Mouse (Mus musculus): ENCODE measurements at regions not wholly inside any gene's neighbourhood (a gene's known extent, or its start where the extent isn't known, plus 50 kb on each side); places are given as distances from the start of the nearest gene placed in this dataset.

DNA sequence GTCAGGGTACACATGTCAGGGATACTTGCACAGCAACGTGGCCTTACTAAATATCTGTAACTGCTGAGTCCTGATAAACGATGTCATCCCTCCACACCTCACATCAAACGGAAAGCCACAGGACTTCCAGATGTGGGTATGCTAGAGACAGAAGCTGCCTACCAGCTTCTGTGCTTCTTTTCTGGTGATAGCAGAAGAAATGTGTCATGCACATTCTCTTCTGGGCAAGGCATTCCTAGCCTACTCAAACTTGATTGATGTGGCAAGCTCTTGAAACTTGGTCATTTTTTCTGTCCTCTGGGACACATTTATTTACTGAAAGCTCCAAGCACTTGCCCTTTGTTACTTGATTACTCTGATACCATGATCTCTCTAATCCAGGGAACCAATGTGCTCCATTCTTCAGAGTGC, 282.8 kb upstream of the Gm9747 start:
- no peak for DNase-seq

DNA sequence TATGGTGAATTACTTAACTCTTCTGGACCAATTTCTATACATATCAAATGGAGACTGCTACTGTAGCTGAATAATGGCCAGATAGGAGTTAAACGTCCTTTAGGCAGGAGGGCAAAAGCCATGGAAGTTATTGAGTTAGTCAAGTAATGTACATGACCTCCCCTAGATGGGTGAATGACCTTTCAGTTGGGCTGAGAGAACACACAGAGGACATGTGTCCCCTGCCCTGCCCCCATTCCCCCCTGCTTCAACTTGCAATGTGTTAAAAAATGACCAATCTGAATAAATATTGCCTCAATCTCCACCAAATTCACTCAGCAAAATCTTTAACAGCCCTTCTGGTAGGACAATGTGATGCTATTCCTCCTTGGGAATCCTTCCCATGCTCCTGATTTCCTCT, 282.1 kb upstream of the Gm9747 start:
- no peak for DNase-seq

DNA sequence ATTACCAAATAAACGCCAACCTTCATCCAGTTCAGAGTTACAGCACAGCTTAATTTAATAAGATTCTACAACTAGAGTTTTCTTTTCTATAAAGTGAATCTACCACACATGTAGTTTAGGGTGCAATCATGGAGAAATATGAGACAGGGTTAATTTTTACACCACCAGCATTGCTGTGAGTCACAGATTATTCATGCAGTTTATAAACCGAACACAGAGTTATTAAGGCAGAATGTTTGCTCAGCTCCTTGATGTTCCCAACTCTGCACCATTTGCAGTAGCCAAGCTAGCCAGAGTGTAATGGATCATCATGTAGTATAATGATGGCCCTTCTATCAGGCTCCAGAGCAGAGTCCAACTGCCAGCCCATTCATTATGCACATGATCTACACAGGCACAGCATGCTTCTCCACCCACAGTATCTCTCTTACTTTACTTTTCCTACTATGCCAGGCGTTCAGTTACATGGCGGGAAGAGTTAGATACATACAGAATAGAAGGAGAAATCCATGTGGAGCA, 281.4 kb upstream of the Gm9747 start:
- DNase-seq, result no peak

DNA sequence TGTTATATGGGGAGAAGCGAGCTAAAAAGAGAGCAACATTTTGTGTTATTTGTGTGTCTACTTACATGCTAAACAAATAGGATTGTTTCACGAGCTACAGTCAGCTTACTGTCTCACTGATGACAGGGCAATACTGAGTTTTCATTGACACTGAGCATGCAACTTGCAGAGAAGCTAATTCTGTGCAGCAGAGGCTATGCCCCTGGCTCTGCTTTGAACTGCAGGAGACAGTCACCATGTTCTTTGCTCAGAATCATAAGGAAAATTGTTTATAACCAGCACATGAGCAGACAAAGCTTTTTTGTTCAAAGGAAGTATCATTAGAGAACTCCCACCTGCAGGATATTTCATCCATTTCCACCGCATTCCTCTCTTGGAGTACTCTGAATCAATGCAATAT, 280.8 kb upstream of the Gm9747 start:
- DNase-seq, result no peak

DNA sequence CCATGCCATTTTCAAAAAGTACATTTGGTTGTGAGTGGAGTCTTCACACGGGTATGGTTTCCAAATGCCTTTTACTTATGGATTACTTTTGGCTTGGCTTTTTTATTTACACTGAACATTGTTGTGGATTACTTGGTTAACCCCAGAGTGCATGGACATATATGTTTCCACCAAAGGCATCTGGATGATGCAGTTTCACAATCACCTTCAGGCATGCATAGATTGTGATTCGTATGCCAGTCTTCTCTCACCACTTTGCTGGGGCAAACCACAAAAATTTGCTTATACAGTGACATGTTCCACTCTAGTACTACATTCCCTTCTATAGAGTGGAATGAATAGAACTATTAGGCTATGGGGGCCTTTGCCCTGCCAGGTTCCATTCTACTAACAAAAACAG, 278.4 kb upstream of the Gm9747 start:
- DNase-seq, result no peak

DNA sequence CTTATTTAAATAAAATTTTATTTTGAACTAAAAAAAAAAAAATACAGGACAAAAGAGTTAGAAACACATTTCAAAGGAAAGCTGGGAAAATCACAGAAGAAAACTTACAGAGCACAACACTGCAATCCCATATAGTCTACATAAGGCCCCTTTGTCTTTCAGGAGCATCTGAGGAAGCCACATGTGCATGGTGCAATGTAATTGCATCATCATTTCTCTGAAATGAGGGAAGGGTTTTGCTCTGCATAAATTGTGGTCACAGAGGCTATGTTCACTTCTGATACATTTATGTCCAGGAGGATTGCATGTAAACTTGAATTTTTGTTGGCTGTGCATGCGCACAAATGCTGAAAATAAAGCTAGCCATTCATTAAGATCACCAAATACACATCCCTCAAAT, 265.9 kb upstream of the Gm9747 start:
- no peak for DNase-seq

DNA sequence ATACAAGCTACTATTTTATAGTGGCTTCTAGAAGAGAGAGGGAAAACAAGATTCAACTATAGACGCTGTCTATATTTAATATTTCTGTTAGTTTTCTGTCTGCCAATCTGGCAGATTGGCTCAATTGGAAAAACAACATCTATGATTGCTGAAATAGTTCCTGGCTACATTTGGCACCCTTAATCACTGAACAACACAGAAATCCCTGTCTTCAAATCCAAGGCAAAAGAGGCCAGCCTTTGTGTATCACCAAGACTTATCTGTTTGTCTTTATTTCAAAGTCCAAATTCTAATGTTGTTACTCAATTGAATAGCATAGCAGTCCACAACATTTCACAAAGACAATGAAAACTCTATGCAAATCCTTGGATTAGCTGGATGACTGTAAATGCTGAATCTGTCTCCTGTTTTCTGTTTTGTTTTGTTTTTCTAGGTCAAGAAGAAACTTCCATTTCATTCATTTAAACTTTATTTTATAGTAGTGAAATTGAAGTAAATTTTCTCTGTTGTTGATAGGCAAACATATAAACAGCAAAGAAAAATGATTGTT, 265.1 kb upstream of the Gm9747 start:
- no peak for DNase-seq

DNA sequence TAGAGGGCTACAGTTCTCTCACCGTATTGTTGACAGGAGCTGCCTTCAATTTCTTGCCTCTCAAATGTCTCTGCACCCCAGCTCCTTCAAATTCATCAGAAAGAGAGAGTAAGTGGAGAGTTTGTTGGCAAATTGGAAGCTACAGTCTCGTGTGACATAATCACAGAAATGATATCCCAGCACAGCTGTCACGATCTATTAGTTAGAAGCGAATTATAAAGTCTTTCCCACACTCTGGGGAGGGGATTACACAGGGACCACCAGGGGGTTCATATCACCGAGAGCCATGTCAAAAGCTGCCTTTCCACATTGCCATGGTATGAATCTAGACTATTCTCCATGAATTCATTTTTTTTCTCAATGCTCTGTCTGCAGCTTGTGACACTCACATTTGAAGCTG, 260.3 kb upstream of the Gm9747 start:
- no peak for DNase-seq

DNA sequence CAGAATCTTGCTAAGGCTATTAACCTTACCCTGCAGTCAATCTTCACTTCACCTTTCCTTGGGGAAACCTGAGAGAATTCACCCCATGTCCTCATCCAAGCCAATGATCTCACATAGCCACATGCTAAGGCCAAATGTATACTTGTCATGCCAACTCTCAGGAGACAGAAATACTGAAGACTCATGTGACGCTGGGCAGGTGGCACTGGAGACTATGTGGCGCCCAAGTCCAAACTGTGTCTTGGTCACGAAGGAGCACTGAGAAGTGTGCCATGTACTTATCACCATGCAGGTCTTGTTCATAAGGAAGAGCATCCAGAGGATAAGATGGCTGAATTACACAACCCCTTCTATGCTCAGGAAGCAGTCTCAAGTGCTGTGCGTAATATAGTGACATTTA, 259.4 kb upstream of the Gm9747 start:
- no peak for DNase-seq

DNA sequence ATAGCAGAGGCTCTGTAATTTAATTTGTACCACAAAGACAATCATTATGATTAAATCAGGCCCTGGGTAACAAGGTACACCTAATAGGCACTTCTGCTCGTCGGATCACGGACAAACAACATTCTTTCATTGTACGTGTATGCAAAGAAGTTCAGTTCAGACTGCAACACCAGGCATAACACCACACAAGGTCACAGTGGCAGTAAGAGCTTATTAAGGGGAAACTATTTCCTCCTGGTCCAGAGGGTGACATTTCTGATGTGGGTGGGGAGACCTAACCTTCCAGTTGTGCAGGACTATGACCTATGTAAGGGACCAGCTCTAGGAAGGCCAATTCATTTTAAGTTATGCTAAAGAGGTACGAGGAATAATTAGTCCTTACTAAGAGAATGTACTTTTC, 225.0 kb upstream of the Gm9747 start:
- DNase-seq, result no peak

DNA sequence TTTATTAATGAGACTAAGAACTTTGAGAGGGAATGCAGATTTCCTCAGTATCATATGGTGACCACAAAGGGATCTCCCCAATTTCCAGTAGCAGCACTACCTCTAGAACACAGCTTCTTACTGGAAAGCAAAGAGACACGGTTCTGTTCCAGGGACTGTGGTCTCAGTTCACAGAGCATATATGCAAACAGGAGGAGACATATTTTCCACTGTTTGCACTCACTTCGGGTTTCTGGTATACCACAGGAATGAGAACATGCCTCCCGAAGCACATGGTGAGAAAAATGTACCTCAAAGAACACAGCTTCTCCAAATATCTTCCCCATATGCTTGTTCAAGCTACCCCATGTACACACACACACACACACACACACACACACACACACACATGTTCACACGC, 224.1 kb upstream of the Gm9747 start:
- no peak for DNase-seq

DNA sequence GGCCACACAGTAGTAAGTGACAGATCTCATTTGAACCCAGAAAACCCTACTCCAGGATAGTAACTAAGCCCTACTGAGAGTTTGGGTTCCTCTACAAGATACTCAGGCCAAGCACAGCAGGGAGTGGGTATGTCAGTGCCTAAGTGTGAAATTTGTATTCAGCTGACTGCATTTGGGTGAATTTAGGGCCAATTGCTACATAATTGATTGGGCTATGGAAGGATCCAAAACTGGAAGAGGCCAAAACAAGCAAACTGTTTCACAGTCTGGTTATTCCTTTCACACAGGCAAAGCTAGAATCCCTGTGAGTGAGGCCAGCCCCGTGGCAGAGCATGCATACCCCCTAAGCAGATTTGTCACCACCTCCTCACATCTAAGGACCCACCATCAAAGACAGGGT, 221.9 kb upstream of the Gm9747 start:
- DNase-seq, result no peak

DNA sequence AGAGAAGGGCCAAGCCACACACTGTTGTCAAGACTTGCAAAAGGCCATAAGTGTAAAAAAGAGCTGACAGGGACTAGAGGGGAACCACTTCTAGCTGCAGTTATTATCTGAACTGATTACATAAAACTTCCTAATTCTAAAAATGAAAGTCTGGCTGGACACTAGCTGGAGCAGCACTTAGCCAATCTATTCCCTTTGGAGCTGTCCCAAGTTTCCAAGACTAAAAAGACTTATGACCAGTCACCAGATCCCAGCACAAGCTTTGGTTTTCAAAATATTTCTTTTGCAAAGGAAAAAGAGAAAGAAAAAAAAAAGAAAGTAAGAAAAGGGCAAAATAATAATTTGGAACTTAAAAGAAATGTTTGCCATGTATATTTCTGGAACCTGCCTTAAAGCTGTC, 217.6 kb upstream of the Gm9747 start:
- no peak for DNase-seq

DNA sequence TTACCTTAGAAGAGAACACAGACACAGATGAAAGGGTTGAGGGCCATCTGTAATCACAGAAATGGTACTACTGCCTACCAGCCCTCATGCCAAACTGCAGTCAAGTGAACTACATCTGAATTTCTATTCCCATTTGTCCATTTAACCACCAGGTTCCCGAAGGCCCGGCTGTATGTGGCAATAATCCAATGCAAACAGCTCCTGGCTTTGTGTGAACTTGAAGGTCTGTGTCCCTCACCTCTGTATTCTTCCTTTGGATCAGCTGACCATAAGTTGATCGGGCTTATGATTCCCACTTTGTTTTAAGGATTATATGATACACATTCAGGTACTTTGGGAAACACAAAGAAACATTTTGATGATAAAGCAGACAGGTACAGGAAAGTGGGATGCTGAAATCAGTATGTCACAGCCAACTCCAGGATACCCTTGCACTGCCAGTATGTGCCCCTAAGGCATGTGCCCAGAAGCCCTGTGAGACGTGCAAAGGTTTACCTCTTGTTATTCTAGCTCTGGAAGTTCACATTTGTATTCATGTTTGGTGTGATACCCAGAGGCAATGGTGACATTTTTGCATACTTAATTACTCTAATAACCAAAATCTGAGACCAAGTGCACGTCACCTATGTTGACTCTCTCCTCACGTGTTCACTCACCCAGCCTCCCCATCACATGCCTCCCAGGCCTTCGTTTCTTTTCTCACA, 214.1 kb upstream of the Gm9747 start:
- no peak for DNase-seq

DNA sequence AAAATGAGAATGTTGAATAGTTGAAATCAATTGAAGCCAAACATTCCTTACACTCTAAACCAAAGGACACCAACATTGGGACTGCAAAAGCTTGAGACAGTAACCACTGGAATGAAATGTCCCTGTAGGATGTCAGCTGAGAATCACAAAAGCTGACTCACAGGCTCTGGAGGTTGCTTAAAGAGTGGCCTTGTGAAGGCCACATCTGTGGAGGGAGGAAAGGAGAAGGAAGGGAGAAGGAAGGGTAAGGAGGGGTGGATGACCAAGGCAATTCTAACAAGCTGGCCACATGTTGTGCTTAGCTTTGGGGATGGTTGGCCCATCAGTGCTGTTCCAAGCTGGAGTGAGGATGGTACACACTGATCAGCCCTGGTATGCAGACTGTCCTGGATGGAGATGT, 205.2 kb upstream of the Gm9747 start:
- DNase-seq, result no peak

DNA sequence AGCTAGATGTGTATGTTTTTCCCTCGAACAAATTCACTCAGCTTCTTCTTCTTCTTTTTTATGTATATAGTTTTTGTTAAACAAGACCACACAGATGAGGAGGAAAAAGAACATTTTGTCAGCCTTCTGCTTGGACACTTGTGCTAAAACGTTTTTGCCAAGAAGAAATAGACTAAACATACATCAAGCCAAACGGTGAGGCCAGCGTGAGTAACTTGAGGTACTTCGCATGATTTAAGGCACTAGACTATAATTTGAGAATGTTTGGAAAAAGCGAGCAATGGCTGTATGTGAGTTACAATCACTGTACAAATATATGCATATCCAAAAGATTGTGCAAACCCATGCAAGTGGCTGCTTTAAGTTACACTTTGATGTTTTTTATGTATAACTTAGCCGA, 201.8 kb upstream of the Gm9747 start:
- DNase-seq, result no peak

DNA sequence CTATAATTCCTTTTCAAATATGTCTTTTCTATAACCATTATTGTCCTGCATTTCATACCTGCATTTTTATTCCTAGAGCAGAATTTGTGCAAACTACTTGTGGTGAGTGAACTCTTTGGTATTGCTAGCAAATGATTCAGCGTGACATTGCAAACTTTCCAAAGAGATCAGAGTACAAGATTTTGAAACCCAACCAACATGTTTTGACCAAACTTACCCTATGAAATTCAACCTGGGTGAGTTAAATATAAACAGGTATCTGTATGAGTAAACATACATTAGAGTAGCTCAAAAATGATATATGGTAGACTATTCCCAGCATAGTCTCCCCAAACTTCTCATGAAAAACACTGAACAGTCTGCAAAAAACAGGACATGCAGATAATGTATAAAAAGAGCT, 200.5 kb upstream of the Gm9747 start:
- DNase-seq, result no peak

DNA sequence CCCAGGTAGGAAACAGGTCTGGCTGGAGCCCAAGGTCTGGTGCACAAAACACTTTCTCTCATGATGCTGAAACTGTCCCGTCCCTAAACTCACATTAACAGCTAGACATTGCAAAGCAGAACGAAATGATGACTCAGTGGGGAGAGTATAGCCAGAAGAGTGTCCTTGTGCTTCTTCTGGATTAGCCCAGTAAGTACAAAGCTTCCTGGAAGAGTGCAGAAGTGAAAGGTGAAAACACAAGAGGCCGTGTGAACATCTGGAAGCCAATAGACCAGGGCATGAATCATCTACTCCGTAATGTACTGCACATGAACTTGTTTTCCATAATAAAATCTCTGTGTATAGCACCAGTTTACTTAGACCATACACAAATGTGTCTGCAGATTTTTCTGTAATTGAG, 194.7 kb upstream of the Gm9747 start:
- DNase-seq, result no peak

DNA sequence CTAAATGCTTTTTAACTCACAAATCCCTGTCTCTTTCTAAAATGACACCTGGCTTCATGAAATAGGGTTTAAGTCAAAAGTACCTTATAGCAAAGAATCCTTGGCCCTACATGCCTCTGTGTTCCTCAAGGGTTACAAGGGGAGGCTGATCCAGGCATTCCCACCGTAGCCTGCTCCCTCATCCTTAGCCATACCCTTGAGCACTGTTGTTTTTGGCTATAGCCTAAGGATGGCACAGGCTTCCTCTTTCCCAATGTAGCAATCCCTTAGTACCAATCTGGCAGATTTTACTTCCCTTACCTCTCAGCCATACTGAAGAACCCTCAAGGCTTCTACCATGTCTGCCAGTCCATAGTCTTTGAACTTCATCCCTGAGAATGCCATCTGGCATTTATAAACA, 194.2 kb upstream of the Gm9747 start:
- DNase-seq, result no peak

DNA sequence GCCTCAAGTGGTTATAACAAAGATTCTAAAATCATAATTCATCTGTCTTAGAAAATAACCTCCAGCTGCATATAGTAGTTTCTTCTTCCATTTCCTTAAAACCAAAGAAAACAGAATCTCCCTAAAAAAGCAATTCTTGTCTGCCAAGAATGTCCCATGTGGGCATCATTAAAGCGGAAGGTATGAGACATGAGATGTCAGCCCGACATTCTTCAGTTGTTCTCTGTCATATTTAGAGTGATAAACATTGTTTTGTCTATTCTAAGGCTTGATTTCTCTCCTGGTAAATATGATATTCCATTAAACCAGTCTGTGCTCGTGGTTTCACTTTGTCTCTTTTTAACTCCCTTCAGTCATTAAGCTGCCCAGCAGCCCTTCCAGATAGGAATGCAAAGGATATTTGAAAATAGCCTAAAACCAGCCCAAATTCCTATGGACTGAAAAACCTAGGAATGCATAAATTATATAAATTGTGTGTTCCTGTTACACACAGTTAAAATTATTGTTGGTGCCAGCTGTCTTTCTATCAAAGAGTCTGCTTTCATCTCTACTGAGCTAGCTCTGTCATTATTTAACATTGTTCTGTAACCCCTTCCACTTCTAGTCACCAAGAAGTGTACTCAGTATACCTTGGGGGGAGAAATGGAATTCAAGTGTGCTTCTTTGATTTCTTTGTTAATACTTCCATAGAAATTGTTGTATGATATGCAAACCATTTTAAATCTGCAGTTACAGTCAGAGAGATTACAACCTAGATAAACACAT, 191.4 kb upstream of the Gm9747 start:
- DNase-seq, result no peak

DNA sequence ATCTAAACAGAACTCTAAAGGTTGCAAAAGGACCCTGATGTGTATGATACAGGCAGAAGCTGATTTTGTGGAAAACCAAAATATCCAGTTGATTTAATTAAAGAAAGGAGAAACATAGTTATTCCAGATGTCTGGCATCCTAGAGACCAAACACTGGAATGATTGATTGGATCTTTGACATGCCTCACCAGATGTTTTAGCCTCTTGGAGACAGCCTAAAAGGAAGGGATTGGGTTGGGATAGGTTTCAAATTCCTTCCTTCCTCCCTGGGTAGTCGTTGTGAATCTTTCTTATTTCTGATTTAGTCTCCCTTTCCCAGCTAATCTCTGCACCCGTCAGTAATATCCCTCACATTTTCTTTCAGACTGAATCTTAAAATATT, 190.9 kb upstream of the Gm9747 start:
- no peak for DNase-seq

DNA sequence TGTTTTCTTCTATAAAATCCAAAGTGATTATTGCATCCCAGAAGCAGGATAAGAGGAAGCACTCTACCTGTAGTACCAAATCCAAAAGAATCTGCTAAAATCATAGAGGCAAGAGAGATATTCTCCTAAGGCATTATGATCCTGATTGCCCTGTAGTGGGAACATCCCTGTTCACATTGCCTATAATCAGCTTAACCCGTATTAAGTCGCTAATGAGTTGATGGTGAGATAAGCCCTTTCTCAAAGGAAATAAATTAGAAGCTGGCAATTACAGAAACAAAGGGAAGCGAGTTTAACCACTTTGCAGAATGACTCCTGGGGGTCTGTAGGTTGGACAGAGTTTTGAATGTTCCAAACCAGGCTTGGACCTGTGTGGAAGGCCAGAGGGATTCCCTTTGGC, 190.4 kb upstream of the Gm9747 start:
- no peak for DNase-seq

DNA sequence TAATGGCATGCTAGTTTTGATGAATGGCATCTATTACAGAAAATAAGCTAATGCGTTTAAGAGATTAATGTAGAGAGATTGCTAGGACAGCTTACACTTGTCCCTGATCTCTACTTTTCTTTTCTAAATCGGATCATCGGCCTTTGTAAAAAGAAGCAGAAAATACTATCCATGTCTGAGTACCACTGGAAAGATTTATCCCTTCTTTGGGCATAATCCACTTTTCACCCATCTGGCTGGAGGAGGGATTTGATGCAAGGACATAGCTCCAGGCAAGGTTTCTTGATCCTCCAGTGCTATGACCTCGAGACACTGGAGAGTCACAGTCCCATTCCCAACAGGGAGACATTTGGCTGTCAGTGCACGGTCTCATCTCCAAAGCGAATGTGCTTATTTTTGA, 166.6 kb upstream of the Gm9747 start:
- DNase-seq, result no peak

DNA sequence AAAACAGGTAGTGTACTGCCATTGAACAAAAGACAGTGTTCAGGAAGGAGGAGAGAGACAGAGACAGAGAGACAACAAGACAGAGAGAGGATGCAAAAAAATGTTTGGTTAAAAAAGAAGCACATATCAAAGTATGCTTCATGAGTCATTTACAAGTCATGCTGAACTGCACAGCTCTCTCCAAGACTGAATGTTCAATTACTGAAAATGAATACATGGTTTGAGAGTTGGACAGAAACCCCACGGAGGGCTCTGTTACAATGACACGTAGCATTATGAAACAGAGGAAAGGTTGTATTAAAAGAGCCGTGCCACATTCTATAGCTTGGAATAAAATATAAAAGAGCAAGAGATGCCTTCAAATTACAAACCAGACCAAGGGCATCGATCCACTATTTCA, 164.3 kb upstream of the Gm9747 start:
- DNase-seq, result no peak
